Comparison of ENCODE assay signal across 32 mouse cellular contexts in genomic region chr7:142086159-142086905, GRCm38 (mm10). TPM values are rescaled to one million over a fixed set of nuclear protein-coding genes. Genes with fewer than 3 reads are reported as not detected.
DNase-seq lines count a peak whose midpoint lies in the region; ATAC-seq and TF ChIP-seq lines count a peak whose summit lies in the region.
"Had no signal": no experiment of that assay in that cellular context is flagged by ENCODE, and none has a peak within 500 bp of the region (broad histone marks: within the 10 kb centered on the region; RNA-seq: fewer than 3 reads in every experiment).

No protein-coding gene starts in this region.

- intact Hi-C loops in gastrocnemius, adult 2 months (cut with DNase I): no loop called here

- peaks cover 9% of the 10 kb centered on the region; the same call in 1 of the 2 replicates for H3K4me1 ChIP-seq in bone marrow, adult 2 months (ENCODE audit: control insufficient read depth, insufficient read depth, low read length)
- H3K4me1 ChIP-seq in liver, adult 2 months (ENCODE audit: control insufficient read depth, insufficient read depth, low read length): peaks cover 6% of the 10 kb centered on the region; the same call in 1 of the 2 replicates
- H3K4me1 ChIP-seq in liver, embryonic 16.5 days (ENCODE audit: control insufficient read depth, low read depth, low read length): peaks cover 60% of the 10 kb centered on the region
- H3K4me1 ChIP-seq in kidney, embryonic 15.5 days: peaks cover 36% of the 10 kb centered on the region

- WGBS in bone marrow, adult 2 months: 75% methylated on average over 4 of the region's 4 CpGs
- 68% methylated on average over 4 of the region's 4 CpGs for WGBS in liver, adult 2 months
- 51% methylated on average over 4 of the region's 4 CpGs for WGBS in liver, embryonic 16.5 days (ENCODE audit: insufficient replicate concordance)
- 85% methylated on average over 4 of the region's 4 CpGs for WGBS in kidney, embryonic 15.5 days

- peak overlapping the region; percentile 84 for H3K27ac ChIP-seq in gastrocnemius, adult 2 months
- peak overlapping the region; percentile 83 for H3K27ac ChIP-seq in bone marrow, adult 2 months (ENCODE audit: control insufficient read depth, insufficient read depth, low read depth, low read length, poor library complexity)
- no peak overlapping the region for H3K27ac ChIP-seq in liver, adult 2 months (replicated peaks; ENCODE audit: insufficient read depth, low read depth, low read length)
- peak overlapping the region; percentile 96 for H3K27ac ChIP-seq in liver, embryonic 16.5 days (ENCODE audit: low read length)
- H3K27ac ChIP-seq in kidney, embryonic 15.5 days: no peak overlapping the region
- H3K27ac ChIP-seq: embryonic facial prominence, embryonic 15.5 days; forebrain, embryonic 12.5 days; heart, embryonic 15.5 days; hindbrain, embryonic 14.5 days had no signal

- DNase-seq in gastrocnemius, adult 2 months: no peak
- no peak for DNase-seq in gastrocnemius, postnatal 4 days (ENCODE audit: low spot score in 2 of 2)
- peak; percentile 29 for DNase-seq in liver, adult 2 months (ENCODE audit: extremely low read depth, low read depth, low spot score)
- no peak for DNase-seq in c-Kit-positive CD71-positive TER-119-positive erythroid progenitor cells, embryonic 14.5 days (ENCODE audit: low spot score)
- DNase-seq: cerebellum, adult 2 months; heart, postnatal 4 days; kidney, adult 8-10 months; kidney, postnatal 25 days; layer of hippocampus, postnatal 36 days; lung, adult 2 months; lung, postnatal 14 days had no signal

- peak overlapping the region; percentile 66 for H3K4me2 ChIP-seq in liver, embryonic 16.5 days (ENCODE audit: low read depth, low read length)
- no peak overlapping the region for H3K4me2 ChIP-seq in kidney, embryonic 15.5 days
- H3K4me2 ChIP-seq: embryonic facial prominence, embryonic 15.5 days; forebrain, embryonic 12.5 days; heart, embryonic 15.5 days; hindbrain, embryonic 14.5 days; midbrain, embryonic 11.5 days had no signal

- no peaks in the 10 kb centered on the region for H3K9me3 ChIP-seq in liver, embryonic 16.5 days (replicated peaks; ENCODE audit: control insufficient read depth, low read length)
- H3K9me3 ChIP-seq in kidney, embryonic 15.5 days (replicated peaks): no peaks in the 10 kb centered on the region
- H3K9me3 ChIP-seq: embryonic facial prominence, embryonic 15.5 days; forebrain, embryonic 12.5 days; heart, embryonic 15.5 days had no signal

- 0 out of 2 replicates have a peak, but pooled peaks have one; percentile 20 for ATAC-seq in liver, embryonic 16.5 days (ENCODE audit: low read depth)
- no peak for ATAC-seq in kidney, embryonic 15.5 days (replicated peaks; ENCODE audit: low FRiP score)
- ATAC-seq: CD4-positive, CD25-positive, alpha-beta regulatory T cell, adult 4 months had no signal

- TF ChIP-seq POLR2A in bone marrow, adult 2 months (IDR thresholded peaks at IDR 0.05; ENCODE audit: borderline replicate concordance, control insufficient read depth, low read depth, low read length): no peak
- TF ChIP-seq POLR2A in liver, adult 2 months (IDR thresholded peaks at IDR 0.05; ENCODE audit: extremely low read depth, insufficient read depth, low read length): no peak

- H3K79me2 ChIP-seq in liver, adult 2 months (ENCODE audit: control insufficient read depth, insufficient read depth, low read length): no peaks in the 10 kb centered on the region

- no peak for TF ChIP-seq CTCF in gastrocnemius, adult 2 months (IDR thresholded peaks at IDR 0.05)
- no peak for TF ChIP-seq CTCF in bone marrow, adult 2 months (IDR thresholded peaks at IDR 0.05; ENCODE audit: control insufficient read depth, insufficient read depth, low read length)
- TF ChIP-seq CTCF in liver, adult 2 months (IDR thresholded peaks at IDR 0.05; ENCODE audit: low read depth, low read length): no peak

- H3K27me3 ChIP-seq in liver, adult 2 months (ENCODE audit: control insufficient read depth, insufficient read depth, low read length): peaks cover 7% of the 10 kb centered on the region
- peaks cover 40% of the 10 kb centered on the region for H3K27me3 ChIP-seq in liver, embryonic 16.5 days (ENCODE audit: control insufficient read depth, insufficient read depth, low read depth, low read length)
- H3K27me3 ChIP-seq in kidney, embryonic 15.5 days: peaks cover 59% of the 10 kb centered on the region

- H3K4me3 ChIP-seq in gastrocnemius, adult 2 months: no peak overlapping the region
- H3K4me3 ChIP-seq in bone marrow, adult 2 months (replicated peaks; ENCODE audit: control insufficient read depth, low read depth, low read length): no peak overlapping the region
- no peak overlapping the region for H3K4me3 ChIP-seq in liver, adult 2 months (ENCODE audit: insufficient read depth, low read depth, low read length)
- H3K4me3 ChIP-seq in liver, embryonic 16.5 days (ENCODE audit: low read depth, low read length): peak overlapping the region; percentile 20; the same call in 1 of the 2 replicates
- H3K4me3 ChIP-seq in kidney, embryonic 15.5 days (replicated peaks): no peak overlapping the region
- H3K4me3 ChIP-seq: embryonic facial prominence, embryonic 15.5 days; forebrain, embryonic 12.5 days; heart, embryonic 15.5 days had no signal

- H3K36me3 ChIP-seq in liver, adult 2 months (ENCODE audit: control insufficient read depth, insufficient read depth, low read length): no peaks in the 10 kb centered on the region
- H3K36me3 ChIP-seq in liver, embryonic 16.5 days (ENCODE audit: control insufficient read depth, insufficient read depth): peaks cover 9% of the 10 kb centered on the region; the same call in 1 of the 2 replicates
- no peaks in the 10 kb centered on the region for H3K36me3 ChIP-seq in kidney, embryonic 15.5 days

- H3K9ac ChIP-seq in liver, adult 2 months (ENCODE audit: low read depth, low read length): no peak overlapping the region
- peak overlapping the region; percentile 58 for H3K9ac ChIP-seq in liver, embryonic 16.5 days (ENCODE audit: low read depth, low read length)
- H3K9ac ChIP-seq in kidney, embryonic 15.5 days: no peak overlapping the region
- H3K9ac ChIP-seq: embryonic facial prominence, embryonic 15.5 days; forebrain, embryonic 12.5 days; heart, embryonic 15.5 days; hindbrain, embryonic 14.5 days had no signal

RNA-seq across cellular contexts. Expression of gene Dusp8, which starts 9.3 kb away (rescaled TPM):
- total RNA-seq in gastrocnemius, adult 2 months (2021): 10 to 100 TPM; 20.5 to 44.4 TPM
- 10 to 100 TPM; 14.3 to 20.4 TPM for total RNA-seq in gastrocnemius, postnatal 4 days (2021)
- polyA plus RNA-seq in bone marrow, adult 2 months (2011; ENCODE audit: insufficient read depth, insufficient read length, low replicate concordance, missing spikeins): 4.9 and 7.5 TPM in 2 replicates
- total RNA-seq in liver, adult 2 months (2014; rRNA removed): under 0.01 and 0.07 TPM in 2 replicates
- polyA plus RNA-seq in liver, adult 2 months (2012; rRNA removed): 0.16 and 0.48 TPM in 2 replicates
- polyA plus RNA-seq in liver, embryonic 16.5 days (2015; fragmentation: Nextera tagmentation; extraction: Ambion mirVana): 2.8 TPM in 2 replicates
- 2.6 and 2.9 TPM in 2 replicates for polyA plus RNA-seq in kidney, embryonic 15.5 days (2015; fragmentation: Nextera tagmentation; extraction: Ambion mirVana)
- total RNA-seq: granulocyte monocyte progenitor cell, adult 5-6 weeks; megakaryocyte progenitor cell, adult 5-6 weeks had no signal

RNA-seq across cellular contexts. Expression of gene Mob2, which starts 25.5 kb away (rescaled TPM):
- 10 to 100 TPM; 52.2 to 53.1 TPM for total RNA-seq in gastrocnemius, adult 2 months (2021)
- 10 to 100 TPM; 45.0 to 47.9 TPM for total RNA-seq in gastrocnemius, postnatal 4 days (2021)
- 28.2 and 34.3 TPM in 2 replicates for polyA plus RNA-seq in bone marrow, adult 2 months (2011; ENCODE audit: insufficient read depth, insufficient read length, low replicate concordance, missing spikeins)
- total RNA-seq in liver, adult 2 months (2014; rRNA removed): 26.2 and 27.6 TPM in 2 replicates
- polyA plus RNA-seq in liver, adult 2 months (2012; rRNA removed): 24.0 and 26.4 TPM in 2 replicates
- 58.9 and 60.7 TPM in 2 replicates for polyA plus RNA-seq in liver, embryonic 16.5 days (2015; fragmentation: Nextera tagmentation; extraction: Ambion mirVana)
- 62.3 and 66.9 TPM in 2 replicates for polyA plus RNA-seq in kidney, embryonic 15.5 days (2015; fragmentation: Nextera tagmentation; extraction: Ambion mirVana)

RNA-seq across cellular contexts. Expression of gene Gm45618, which starts 34.2 kb away (rescaled TPM):
- total RNA-seq in gastrocnemius, adult 2 months (2021): not detected
- not detected for total RNA-seq in gastrocnemius, postnatal 4 days (2021)
- polyA plus RNA-seq in bone marrow, adult 2 months (2011; ENCODE audit: insufficient read depth, insufficient read length, low replicate concordance, missing spikeins): not detected in 2 replicates
- total RNA-seq in liver, adult 2 months (2014; rRNA removed): not detected in 2 replicates
- polyA plus RNA-seq in liver, adult 2 months (2012; rRNA removed): not detected in 2 replicates
- not detected in 2 replicates for polyA plus RNA-seq in liver, embryonic 16.5 days (2015; fragmentation: Nextera tagmentation; extraction: Ambion mirVana)
- polyA plus RNA-seq in kidney, embryonic 15.5 days (2015; fragmentation: Nextera tagmentation; extraction: Ambion mirVana): not detected in 2 replicates
- total RNA-seq: gastrocnemius, adult 8-10 months; granulocyte monocyte progenitor cell, adult 5-6 weeks; heart, postnatal 4 days; layer of hippocampus, adult 8-10 months; layer of hippocampus, postnatal 36 days; left cerebral cortex, postnatal 10 days; megakaryocyte progenitor cell, adult 5-6 weeks; midbrain, postnatal 0 days had no signal
- polyA plus RNA-seq: CD4-positive, CD25-positive, alpha-beta regulatory T cell, adult 4 months; cerebellum, adult 2 months; forebrain, embryonic 12.5 days; frontal cortex, adult 2 months; heart, embryonic 15.5 days; hindbrain, embryonic 14.5 days; intestine, embryonic 14.5 days; limb, embryonic 11.5 days; lung, adult 2 months; midbrain, embryonic 11.5 days; midbrain, postnatal 0 days; neural tube, embryonic 14.5 days; small intestine, adult 2 months; thymus, postnatal 0 days had no signal

RNA-seq across cellular contexts. Expression of gene Gm39115, which starts 49.5 kb away (rescaled TPM):
- total RNA-seq in gastrocnemius, adult 2 months (2021): not detected
- not detected for total RNA-seq in gastrocnemius, postnatal 4 days (2021)
- not detected in 2 replicates for polyA plus RNA-seq in bone marrow, adult 2 months (2011; ENCODE audit: insufficient read depth, insufficient read length, low replicate concordance, missing spikeins)
- not detected in 2 replicates for total RNA-seq in liver, adult 2 months (2014; rRNA removed)
- not detected in 2 replicates for polyA plus RNA-seq in liver, adult 2 months (2012; rRNA removed)
- not detected in 2 replicates for polyA plus RNA-seq in liver, embryonic 16.5 days (2015; fragmentation: Nextera tagmentation; extraction: Ambion mirVana)
- polyA plus RNA-seq in kidney, embryonic 15.5 days (2015; fragmentation: Nextera tagmentation; extraction: Ambion mirVana): not detected in 2 replicates
- total RNA-seq: gastrocnemius, adult 8-10 months; granulocyte monocyte progenitor cell, adult 5-6 weeks; heart, postnatal 4 days; layer of hippocampus, adult 8-10 months; layer of hippocampus, postnatal 36 days; left cerebral cortex, postnatal 10 days; megakaryocyte progenitor cell, adult 5-6 weeks; midbrain, postnatal 0 days had no signal
- polyA plus RNA-seq: CD4-positive, CD25-positive, alpha-beta regulatory T cell, adult 4 months; cerebellum, adult 2 months; embryonic facial prominence, embryonic 15.5 days; forebrain, embryonic 12.5 days; frontal cortex, adult 2 months; heart, embryonic 15.5 days; hindbrain, embryonic 14.5 days; intestine, embryonic 14.5 days; limb, embryonic 11.5 days; lung, adult 2 months; midbrain, embryonic 11.5 days; midbrain, postnatal 0 days; neural tube, embryonic 14.5 days; small intestine, adult 2 months; thymus, postnatal 0 days had no signal

RNA-seq across cellular contexts. Expression of gene Gm45337, which starts 58.1 kb away (rescaled TPM):
- not detected for total RNA-seq in gastrocnemius, adult 2 months (2021)
- not detected for total RNA-seq in gastrocnemius, postnatal 4 days (2021)
- not detected in 2 replicates for polyA plus RNA-seq in bone marrow, adult 2 months (2011; ENCODE audit: insufficient read depth, insufficient read length, low replicate concordance, missing spikeins)
- not detected in 2 replicates for total RNA-seq in liver, adult 2 months (2014; rRNA removed)
- polyA plus RNA-seq in liver, adult 2 months (2012; rRNA removed): not detected in 2 replicates
- polyA plus RNA-seq in liver, embryonic 16.5 days (2015; fragmentation: Nextera tagmentation; extraction: Ambion mirVana): not detected in 2 replicates
- not detected in 2 replicates for polyA plus RNA-seq in kidney, embryonic 15.5 days (2015; fragmentation: Nextera tagmentation; extraction: Ambion mirVana)
- total RNA-seq: gastrocnemius, adult 8-10 months; granulocyte monocyte progenitor cell, adult 5-6 weeks; heart, postnatal 4 days; layer of hippocampus, adult 8-10 months; layer of hippocampus, postnatal 36 days; left cerebral cortex, postnatal 10 days; megakaryocyte progenitor cell, adult 5-6 weeks; midbrain, postnatal 0 days had no signal
- polyA plus RNA-seq: CD4-positive, CD25-positive, alpha-beta regulatory T cell, adult 4 months; cerebellum, adult 2 months; forebrain, embryonic 12.5 days; frontal cortex, adult 2 months; heart, embryonic 15.5 days; intestine, embryonic 14.5 days; limb, embryonic 11.5 days; lung, adult 2 months; midbrain, embryonic 11.5 days; midbrain, postnatal 0 days; neural tube, embryonic 14.5 days; small intestine, adult 2 months; thymus, postnatal 0 days had no signal

Comparison
In these comparisons a context has a peak if more than half of its experiments do, and no peak if none do; other contexts are left out.
1. H3K27ac ChIP-seq: peak in gastrocnemius, adult 2 months (single experiment), bone marrow, adult 2 months (single experiment) and liver, embryonic 16.5 days (single experiment); none in liver, adult 2 months (single experiment) and kidney, embryonic 15.5 days (single experiment).